Mouse (Mus musculus) ES-E14 (cell line): Measurements from ENCODE around the gene Stxbp3.

Experiments used
- CHD2 ChIP-seq: IDR thresholded peaks from 2 replicates; pipeline ENCODE4 v1.6.1; 2014; ENCODE audit warnings: mild to moderate bottlenecking, low read depth, low read length, inconsistent platforms
- HCFC1 ChIP-seq: IDR thresholded peaks from 2 replicates; pipeline ENCODE4 v1.6.1; 2012; ENCODE audit warnings: low read length, inconsistent platforms, borderline replicate concordance; ENCODE audit not compliant: insufficient read depth
- MAFK ChIP-seq: IDR thresholded peaks from 2 replicates; pipeline ENCODE4 v1.6.1; 2014; ENCODE audit warnings: mild to moderate bottlenecking, low read depth, low read length, inconsistent platforms; ENCODE audit not compliant: insufficient read depth
- ZC3H11A ChIP-seq: IDR thresholded peaks from 2 replicates; pipeline ENCODE4 v1.6.1; 2012; ENCODE audit warnings: low read depth, mild to moderate bottlenecking, inconsistent platforms, low read length, borderline replicate concordance

DNA sequence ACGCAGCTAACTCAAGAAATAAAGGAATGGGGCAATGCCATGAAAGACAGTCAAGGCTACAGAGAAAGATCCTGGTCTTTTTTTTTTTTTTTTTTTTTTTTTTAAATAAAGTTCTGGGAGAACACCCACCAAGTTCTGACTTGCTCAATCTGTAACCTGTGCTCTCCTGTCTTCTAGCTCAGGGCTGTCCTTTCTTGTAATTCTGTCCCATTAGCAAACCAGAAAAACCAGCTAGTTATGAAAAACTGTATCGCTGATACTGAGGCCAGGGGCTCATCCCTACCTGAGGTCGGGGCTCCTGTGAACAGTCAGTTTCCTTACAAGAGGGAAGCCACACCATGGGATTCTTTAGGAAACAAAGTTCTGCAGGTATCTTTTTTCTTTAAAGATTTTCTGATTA lies 49.8 kb downstream of the Stxbp3 start:
- TF ChIP-seq MAFK (no peak), ZC3H11A (no peak), HCFC1 (no peak), CHD2 (no peak)
